In the genomic region with DNA sequence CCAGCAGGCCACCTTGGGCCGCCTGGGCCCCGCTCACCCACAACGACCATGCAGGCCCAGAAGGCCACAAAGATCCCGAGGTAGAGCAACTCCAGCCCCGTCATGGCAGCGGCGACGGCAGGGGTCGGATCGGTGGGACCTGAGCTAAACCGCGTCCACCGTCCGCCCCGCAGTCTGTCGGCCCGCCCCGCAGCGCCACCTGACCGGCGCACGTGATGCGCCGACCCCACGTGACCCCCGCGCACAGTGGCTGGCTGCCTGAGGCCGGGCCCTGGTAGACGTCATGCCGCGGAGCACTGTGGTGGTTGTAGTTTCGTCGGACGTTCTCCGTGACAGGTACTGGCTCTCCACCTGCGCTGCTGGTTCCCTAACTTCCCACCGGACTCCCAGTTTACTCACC, we compare ENCODE assay signal across 7 mouse cellular contexts. TPM values are rescaled to one million over a fixed set of nuclear protein-coding genes. Genes with fewer than 3 reads are reported as not detected.
DNase-seq lines count a peak whose midpoint lies in the region; ATAC-seq and TF ChIP-seq lines count a peak whose summit lies in the region.

A gene (minus strand): TSS at position 201 of the 400 bp plus-strand sequence.

- peak; percentile 97 for DNase-seq in adrenal gland, postnatal 10 days
- peak; percentile 95 for DNase-seq in embryonic facial prominence, embryonic 10.5 days (ENCODE audit: low spot score)
- DNase-seq in gonadal fat pad, adult 2 months (ENCODE audit: low read depth): peak; percentile 38
- DNase-seq in left cerebral cortex, postnatal 4 days: peak; percentile 95

- no peaks in the 10 kb centered on the region for H3K27me3 ChIP-seq in embryonic facial prominence, embryonic 10.5 days (replicated peaks; ENCODE audit: low read depth, poor library complexity, severe bottlenecking)
- H3K27me3 ChIP-seq in intestine, postnatal 0 days (replicated peaks; ENCODE audit: control insufficient read depth, insufficient read depth, low read length): no peaks in the 10 kb centered on the region
- H3K27me3 ChIP-seq in midbrain, embryonic 12.5 days: no peaks in the 10 kb centered on the region
- H3K27me3 ChIP-seq in small intestine, adult 2 months (ENCODE audit: control insufficient read depth, insufficient read depth, low read length): peaks cover 8% of the 10 kb centered on the region

- H3K36me3 ChIP-seq in embryonic facial prominence, embryonic 10.5 days (replicated peaks): peaks cover 43% of the 10 kb centered on the region
- peaks cover 26% of the 10 kb centered on the region for H3K36me3 ChIP-seq in intestine, postnatal 0 days (ENCODE audit: control insufficient read depth, insufficient read depth)
- peaks cover 30% of the 10 kb centered on the region for H3K36me3 ChIP-seq in midbrain, embryonic 12.5 days
- H3K36me3 ChIP-seq in small intestine, adult 2 months (ENCODE audit: control insufficient read depth, insufficient read depth, low read length): peaks cover 17% of the 10 kb centered on the region

- intact Hi-C loops in left cerebral cortex, postnatal 4 days (cut with DNase I): no loop called here

- H3K4me3 ChIP-seq in embryonic facial prominence, embryonic 10.5 days: peak within 1 kb of the TSS; percentile 95
- H3K4me3 ChIP-seq in intestine, postnatal 0 days (ENCODE audit: low read depth, low read length): peak within 1 kb of the TSS; percentile 98
- H3K4me3 ChIP-seq in midbrain, embryonic 12.5 days: peak within 1 kb of the TSS; percentile 95
- H3K4me3 ChIP-seq in small intestine, adult 2 months (ENCODE audit: low read depth, low read length): peak within 1 kb of the TSS; percentile 94

- WGBS in embryonic facial prominence, embryonic 10.5 days: under 1% methylated on average over 37 of the region's 37 CpGs
- WGBS in intestine, postnatal 0 days: under 1% methylated on average over 37 of the region's 37 CpGs
- WGBS in midbrain, embryonic 12.5 days: under 1% methylated on average over 37 of the region's 37 CpGs
- under 1% methylated on average over 37 of the region's 37 CpGs for WGBS in small intestine, adult 2 months

- peak within 1 kb of the TSS; percentile 89 for H3K9ac ChIP-seq in intestine, postnatal 0 days (ENCODE audit: low read depth, low read length)
- peak within 1 kb of the TSS; percentile 88 for H3K9ac ChIP-seq in midbrain, embryonic 12.5 days (replicated peaks)

- ATAC-seq in intestine, postnatal 0 days: peak; percentile 86
- ATAC-seq in midbrain, embryonic 12.5 days (ENCODE audit: low FRiP score, low read depth): peak; percentile 83

- H3K9me3 ChIP-seq in embryonic facial prominence, embryonic 10.5 days: no peaks in the 10 kb centered on the region
- H3K9me3 ChIP-seq in intestine, postnatal 0 days (ENCODE audit: control insufficient read depth): no peaks in the 10 kb centered on the region
- H3K9me3 ChIP-seq in midbrain, embryonic 12.5 days: no peaks in the 10 kb centered on the region

- H3K4me1 ChIP-seq in embryonic facial prominence, embryonic 10.5 days: peaks cover 58% of the 10 kb centered on the region
- H3K4me1 ChIP-seq in intestine, postnatal 0 days (replicated peaks; ENCODE audit: control insufficient read depth, insufficient read depth, low read length): 0 out of 2 replicates have a peak, but pooled peaks cover 6% of the 10 kb centered on the region
- peaks cover 37% of the 10 kb centered on the region for H3K4me1 ChIP-seq in midbrain, embryonic 12.5 days
- peaks cover 8% of the 10 kb centered on the region for H3K4me1 ChIP-seq in small intestine, adult 2 months (ENCODE audit: control insufficient read depth, insufficient read depth, insufficient read length, low read length)

- peak within 1 kb of the TSS; percentile 98 for H3K4me2 ChIP-seq in intestine, postnatal 0 days (replicated peaks; ENCODE audit: low read depth)
- peak within 1 kb of the TSS; percentile 87 for H3K4me2 ChIP-seq in midbrain, embryonic 12.5 days (replicated peaks)

- no peak for TF ChIP-seq CTCF in intestine, postnatal 0 days (IDR thresholded peaks at IDR 0.05; ENCODE audit: low read depth)
- no peak for TF ChIP-seq CTCF in small intestine, adult 2 months (IDR thresholded peaks at IDR 0.05; ENCODE audit: extremely low read depth, insufficient read length, insufficient replicate concordance, low read depth, low read length)

- H3K27ac ChIP-seq in embryonic facial prominence, embryonic 10.5 days (replicated peaks): peak within 1 kb of the TSS; percentile 83
- H3K27ac ChIP-seq in intestine, postnatal 0 days (ENCODE audit: low read depth, low read length): peak within 1 kb of the TSS; percentile 68
- no peak within 1 kb of the TSS; the same call in 1 of the 2 replicates for H3K27ac ChIP-seq in midbrain, embryonic 12.5 days (replicated peaks)
- H3K27ac ChIP-seq in small intestine, adult 2 months (ENCODE audit: insufficient read depth, low read depth, low read length): peak within 1 kb of the TSS; percentile 63

- TF ChIP-seq POLR2A in small intestine, adult 2 months (IDR thresholded peaks at IDR 0.05; ENCODE audit: low read depth, low read length): peak; percentile 55; the same call in 1 of the 2 replicates

RNA-seq across cellular contexts. Expression of the gene that starts here (rescaled TPM):
- total RNA-seq in adrenal gland, postnatal 10 days (2021): 100 to 1,000 TPM; 145 to 149 TPM
- polyA plus RNA-seq in embryonic facial prominence, embryonic 10.5 days (2016; fragmentation: Nextera tagmentation; extraction: Ambion mirVana): 157 and 162 TPM in 2 replicates
- polyA plus RNA-seq in gonadal fat pad, adult 2 months (2012; rRNA removed): 345 and 427 TPM in 2 replicates
- 441 and 442 TPM in 2 replicates for polyA plus RNA-seq in intestine, postnatal 0 days (2015; fragmentation: Nextera tagmentation; extraction: Ambion mirVana)
- total RNA-seq in left cerebral cortex, postnatal 4 days (2021): 100 to 1,000 TPM; 306 to 331 TPM
- 256 and 264 TPM in 2 replicates for polyA plus RNA-seq in midbrain, embryonic 12.5 days (2016; fragmentation: Nextera tagmentation; extraction: Ambion mirVana)
- 244 and 435 TPM in 2 replicates for polyA plus RNA-seq in small intestine, adult 2 months (2012; rRNA removed)

Comparison
In these comparisons a context has a peak if more than half of its experiments do, and no peak if none do; other contexts are left out.
1. DNase-seq: peak in every context shown above with its lines; median percentile 97 in adrenal gland, postnatal 10 days; 95 in embryonic facial prominence, embryonic 10.5 days; 95 in left cerebral cortex, postnatal 4 days; 38 in gonadal fat pad, adult 2 months.